Mouse (Mus musculus) thymus, adult 2 months (tissue): Measurements from ENCODE around the gene Gm12184. TPM values are rescaled to one million over a fixed set of nuclear protein-coding genes. Genes with fewer than 3 reads are reported as not detected.
A peak's percentile ranks its signal among the peaks of the same experiment; 100 is the strongest.

Experiments used
- DNase-seq: peaks from one replicate; pipeline ENCODE4 v3.0.0; 2021
- H3K27ac ChIP-seq: fragments of 200-500 bp; 2 replicates; pipeline ENCODE4 v1.5.1; 2012; ENCODE audit warnings: low read length, control low read depth; ENCODE audit not compliant: control insufficient read depth, insufficient read depth
- H3K27me3 ChIP-seq: fragments of 200-500 bp; 2 replicates; pipeline ENCODE4 v1.6.1; 2012; ENCODE audit warnings: mild to moderate bottlenecking, low read length, moderate library complexity, mixed read lengths; ENCODE audit not compliant: control insufficient read depth, insufficient read depth
- H3K36me3 ChIP-seq: fragments of 200-500 bp; 2 replicates; pipeline ENCODE4 v1.6.1; 2012; ENCODE audit warnings: mild to moderate bottlenecking, low read length, moderate library complexity; ENCODE audit not compliant: control insufficient read depth, insufficient read depth
- H3K4me1 ChIP-seq: fragments of 200-500 bp; replicated peaks from 2 replicates; pipeline ENCODE4 v1.6.1; 2012; ENCODE audit warnings: low read length; ENCODE audit not compliant: control insufficient read depth, insufficient read depth
- H3K4me3 ChIP-seq: fragments of 200-500 bp; 2 replicates; pipeline ENCODE4 v1.5.1; 2012; ENCODE audit warnings: mild to moderate bottlenecking, low read length, control low read depth, moderate library complexity; ENCODE audit not compliant: control insufficient read depth, insufficient read depth
- CTCF ChIP-seq: fragments of 200-500 bp; IDR thresholded peaks from 2 replicates; pipeline ENCODE4 v1.5.1; 2012; ENCODE audit warnings: mild to moderate bottlenecking, control low read depth, low read length, moderate library complexity, borderline replicate concordance; ENCODE audit not compliant: control insufficient read depth, poor library complexity, insufficient read depth; ENCODE audit errors: extremely low read depth
- POLR2A ChIP-seq: fragments of 200-500 bp; IDR thresholded peaks from 2 replicates; pipeline ENCODE4 v1.6.1; 2012; ENCODE audit warnings: mild to moderate bottlenecking, low read length, control low read depth, moderate library complexity; ENCODE audit not compliant: control insufficient read depth, poor library complexity, insufficient read depth; ENCODE audit errors: extremely low read depth
- WGBS: fragments of 180-500 bp; shearing (Covaris S2); methylation state at CpG from one replicate; pipeline ENCODE4 v1.1.7; 2018; 5-methylcytosine and 5-hydroxymethylcytosine counted together
- polyA plus RNA-seq: library from polyadenylated mRNA; depleted of rRNA; stranded (reverse); fragments of >200 nt; gene quantifications from 2 replicates; pipeline ENCODE4 v1.2.3, GENCODE M21; 2012

Gene Gm12184
- polyA plus RNA-seq, 1 experiment: 8.1 TPM

- TF ChIP-seq POLR2A: peak; percentile 34; the same call in 1 of the 2 replicates
- TF ChIP-seq CTCF: 0 out of 2 replicates have a peak, but pooled peaks have one; percentile 10
- Histone ChIP-seq H3K36me3 (peaks cover 5% of the 10 kb centered on the region), H3K27ac (peak within 1 kb of the TSS; percentile 63), H3K4me3 (peak within 1 kb of the TSS; percentile 78), H3K4me1 (peaks cover 10% of the 10 kb centered on the region), H3K27me3 (no peaks in the 10 kb centered on the region)
- WGBS: under 1% methylated on average over 77 of the region's 77 CpGs
- DNase-seq: peak; percentile 99
Observed at GRCm38 (mm10) chr11:48816800-48817665, 9.4 kb downstream of the Gm12184 start, which contains the start of gene Trim41. TSS of gene Trim41 (minus strand) at chr11:48817353.

DNA sequence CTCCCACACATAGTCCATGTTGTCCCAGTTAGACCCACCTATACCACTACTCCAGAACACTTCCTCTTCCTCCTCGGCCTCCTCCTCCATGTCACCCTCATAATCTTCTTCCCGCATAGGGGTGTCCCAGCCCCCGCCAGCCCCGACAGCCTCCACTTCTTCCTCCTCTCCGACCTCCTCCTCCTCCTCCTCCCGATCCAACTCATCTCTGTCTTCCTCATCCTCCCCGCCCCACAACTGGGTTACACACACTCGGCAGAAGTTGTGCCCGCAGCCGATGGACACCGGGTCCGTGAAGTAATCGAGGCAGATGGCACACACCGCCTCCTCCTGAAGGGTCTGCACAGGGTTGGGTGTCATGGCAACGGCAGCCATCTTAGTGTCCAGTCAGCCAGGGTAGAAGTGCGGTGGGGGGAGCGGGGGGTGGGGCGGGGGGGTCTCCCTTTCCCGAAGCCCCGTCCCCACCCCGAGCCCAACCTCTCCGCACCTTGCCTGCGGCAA is 10.1 kb downstream of the Gm12184 start:
- TF ChIP-seq CTCF (no peak), POLR2A (no peak)
- Histone ChIP-seq H3K36me3 (peaks cover 10% of the 10 kb centered on the region), H3K27me3 (no peaks in the 10 kb centered on the region), H3K4me3 (peak overlapping the region; percentile 77), H3K4me1 (peaks cover 10% of the 10 kb centered on the region), H3K27ac (no peak overlapping the region)
- DNase-seq: no peak
- 1% methylated on average over 23 of the region's 23 CpGs for WGBS

- DNase-seq: peak; percentile 11
- TF ChIP-seq POLR2A: no peak
- no peak for TF ChIP-seq CTCF
- Histone ChIP-seq H3K27ac (no peak overlapping the region), H3K4me3 (peak overlapping the region; percentile 77), H3K4me1 (peaks cover 10% of the 10 kb centered on the region), H3K36me3 (peaks cover 15% of the 10 kb centered on the region), H3K27me3 (no peaks in the 10 kb centered on the region)
- 66% methylated on average over 16 of the region's 16 CpGs for WGBS
Observed at GRCm38 (mm10) chr11:48815851-48816250, 10.6 kb downstream of the Gm12184 start.

GRCm38 (mm10) chr11:48813782-48814181 is 12.7 kb downstream of the Gm12184 start:
- Histone ChIP-seq H3K27ac (no peak overlapping the region), H3K4me3 (no peak overlapping the region), H3K4me1 (peaks cover 10% of the 10 kb centered on the region), H3K27me3 (no peaks in the 10 kb centered on the region), H3K36me3 (peaks cover 28% of the 10 kb centered on the region)
- no peak for DNase-seq
- TF ChIP-seq POLR2A: no peak
- TF ChIP-seq CTCF: no peak

- DNase-seq: no peak
- H3K36me3 ChIP-seq: peaks cover 64% of the 10 kb centered on the region
- H3K27ac ChIP-seq: no peak overlapping the region
- H3K4me3 ChIP-seq: no peak overlapping the region
- WGBS: 78% methylated on average over 2 of the region's 2 CpGs
- no peaks in the 10 kb centered on the region for H3K4me1 ChIP-seq
- H3K27me3 ChIP-seq: no peaks in the 10 kb centered on the region
- no peak for TF ChIP-seq POLR2A
- no peak for TF ChIP-seq CTCF
Observed at GRCm38 (mm10) chr11:48810142-48810541, 16.3 kb downstream of the Gm12184 start.

- H3K36me3 ChIP-seq: peaks cover 71% of the 10 kb centered on the region
- DNase-seq: no peak
- TF ChIP-seq CTCF (no peak), POLR2A (no peak)
- H3K27ac ChIP-seq: no peak overlapping the region
- H3K4me1 ChIP-seq: no peaks in the 10 kb centered on the region
- WGBS: 93% methylated on average over 4 of the region's 4 CpGs
- no peaks in the 10 kb centered on the region for H3K27me3 ChIP-seq
- H3K4me3 ChIP-seq: no peak overlapping the region
Observed at GRCm38 (mm10) chr11:48809434-48809830, 17.0 kb downstream of the Gm12184 start.
